Mouse (Mus musculus): ENCODE measurements around the gene Itgb3bp. TPM values are rescaled to one million over a fixed set of nuclear protein-coding genes. Genes with fewer than 3 reads are reported as not detected.

Gene Itgb3bp
- polyA plus RNA-seq, 1 experiment from 2014 or later, result 12.4 TPM

GRCm38 (mm10) chr4:99715783-99716416, 213.7 kb downstream of the Itgb3bp start:
- peak overlapping the region; percentile 52 for H3K4me3 ChIP-seq (replicated peaks; ENCODE audit: low read length)

More at GRCm38 (mm10) chr4:99715783-99716416, 213.7 kb downstream of the Itgb3bp start:
- WGBS, result 27% methylated on average over 25 of the region's 25 CpGs
- H3K4me1 ChIP-seq (replicated peaks; ENCODE audit: control insufficient read depth, insufficient read depth, low read length), result no peaks in the 10 kb centered on the region
- H3K9me3 ChIP-seq (ENCODE audit: control insufficient read depth, low read length), result no peaks in the 10 kb centered on the region
- H3K9ac ChIP-seq, result peak overlapping the region; percentile 70
- peak; percentile 27 for DNase-seq (ENCODE audit: low spot score)
- H3K4me2 ChIP-seq (replicated peaks), result peak overlapping the region; percentile 74
- H3K27ac ChIP-seq, result 0 out of 2 replicates have a peak overlapping the region, but pooled peaks have one; percentile 15
- no peak; the same call in 1 of the 2 replicates for ATAC-seq (ENCODE audit: low FRiP score)
- no peaks in the 10 kb centered on the region; the same call in 1 of the 2 replicates for H3K36me3 ChIP-seq (replicated peaks; ENCODE audit: control insufficient read depth, insufficient read depth)
- H3K27me3 ChIP-seq (ENCODE audit: control insufficient read depth, insufficient read depth, low read length), result no peaks in the 10 kb centered on the region

Other genes with a start within 250 kb of the Itgb3bp start
- gene Alg6, start 214.1 kb downstream of the Itgb3bp start, polyA plus RNA-seq (2014; fragmentation: Nextera tagmentation; extraction: Ambion mirVana), result 13.2 and 13.6 TPM in 2 replicates
- gene Efcab7, start 100.6 kb downstream of the Itgb3bp start, polyA plus RNA-seq (2014; fragmentation: Nextera tagmentation; extraction: Ambion mirVana), result 10.7 and 14.4 TPM in 2 replicates
- 82.7 and 99.8 TPM in 2 replicates for gene Pgm1, start 399 bp downstream of the Itgb3bp start, polyA plus RNA-seq (2014; fragmentation: Nextera tagmentation; extraction: Ambion mirVana)
- 1.5 and 1.8 TPM in 2 replicates for gene Ror1, start 166.0 kb upstream of the Itgb3bp start, polyA plus RNA-seq (2014; fragmentation: Nextera tagmentation; extraction: Ambion mirVana)